Mouse (Mus musculus) olfactory bulb, adult 2 months (tissue): ENCODE measurements at regions not wholly inside any gene's neighbourhood (a gene's known extent, or its start where the extent isn't known, plus 50 kb on each side); places are given as distances from the start of the nearest gene placed in this dataset.

ENCODE experiments used
- CTCF ChIP-seq: fragments of 200-500 bp; IDR thresholded peaks from 2 replicates; pipeline ENCODE4 v1.5.1; 2012; ENCODE audit warnings: low read depth, mild to moderate bottlenecking, low read length, moderate library complexity; ENCODE audit not compliant: insufficient read depth
- POLR2A ChIP-seq: fragments of 200-500 bp; IDR thresholded peaks from 2 replicates; pipeline ENCODE4 v1.6.1; 2012; ENCODE audit warnings: mild to moderate bottlenecking, low read depth, low read length, moderate library complexity; ENCODE audit not compliant: insufficient read depth

GRCm38 (mm10) chr5:77568121-77568520 is 160.3 kb upstream of the Igfbp7 start:
- TF ChIP-seq CTCF (no peak), POLR2A (no peak)
